Mouse (Mus musculus) gastrocnemius, postnatal 10 days (tissue): ENCODE measurements around the gene Ripor1. TPM values are rescaled to one million over a fixed set of nuclear protein-coding genes. Genes with fewer than 3 reads are reported as not detected.

ENCODE experiments used
- DNase-seq: peaks from one replicate; pipeline ENCODE4 v3.0.0; 2021; ENCODE audit warnings: mixed read lengths
- total RNA-seq, 2 experiments: library from RNA; stranded (reverse); gene quantifications; 2 replicates each; pipeline ENCODE4 v1.2.3; 2021

Ripor1 gene
- total RNA-seq, 2 experiments from 2014 or later, result 20.7 to 26.9 TPM

DNA sequence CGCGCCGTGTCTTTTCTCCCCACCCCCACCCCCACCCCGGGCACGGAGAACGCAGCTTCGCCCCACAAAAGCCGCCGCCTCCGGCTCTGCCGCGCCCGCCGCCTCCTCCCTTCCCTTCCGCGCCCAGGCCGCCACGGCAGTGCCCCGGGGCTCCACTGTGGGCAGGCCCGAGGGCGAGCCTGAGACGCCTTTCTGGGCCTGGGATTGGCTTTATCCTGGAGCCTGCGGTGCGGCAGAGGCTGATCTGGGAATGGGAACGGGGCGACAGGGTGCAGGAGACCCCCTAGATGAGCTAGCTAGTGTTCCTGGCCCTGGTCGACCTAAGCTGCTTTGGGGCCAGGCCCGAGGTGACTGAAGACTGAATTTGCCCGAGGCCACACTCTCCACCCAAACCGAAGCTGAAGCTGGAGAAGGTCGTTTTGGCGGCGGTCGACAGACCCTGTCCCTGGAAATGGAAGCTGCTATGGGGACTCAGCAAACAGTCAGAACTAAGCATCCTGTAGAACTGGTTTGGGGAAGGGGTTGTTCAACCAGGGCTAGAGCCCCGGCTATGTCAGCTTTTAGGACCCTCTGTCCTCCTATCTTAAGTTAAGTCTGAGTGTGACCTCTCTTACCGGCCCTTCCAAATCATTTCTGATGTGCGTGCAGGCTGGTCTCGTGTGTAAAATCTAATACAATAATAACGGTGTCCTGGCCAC is 585 bp downstream of the Ripor1 start:
- peak; percentile 60 for DNase-seq

- DNase-seq, result peak; percentile 73
Observed at GRCm38 (mm10) chr8:105606189-105607023, 1.4 kb downstream of the Ripor1 start.

- DNase-seq, result no peak
Observed at GRCm38 (mm10) chr8:105607062-105607461, 2.0 kb downstream of the Ripor1 start.

- DNase-seq, result no peak
Observed at GRCm38 (mm10) chr8:105607684-105608083, 2.6 kb downstream of the Ripor1 start.

- DNase-seq, result no peak
Observed at GRCm38 (mm10) chr8:105609355-105609754, 4.3 kb downstream of the Ripor1 start.

DNA sequence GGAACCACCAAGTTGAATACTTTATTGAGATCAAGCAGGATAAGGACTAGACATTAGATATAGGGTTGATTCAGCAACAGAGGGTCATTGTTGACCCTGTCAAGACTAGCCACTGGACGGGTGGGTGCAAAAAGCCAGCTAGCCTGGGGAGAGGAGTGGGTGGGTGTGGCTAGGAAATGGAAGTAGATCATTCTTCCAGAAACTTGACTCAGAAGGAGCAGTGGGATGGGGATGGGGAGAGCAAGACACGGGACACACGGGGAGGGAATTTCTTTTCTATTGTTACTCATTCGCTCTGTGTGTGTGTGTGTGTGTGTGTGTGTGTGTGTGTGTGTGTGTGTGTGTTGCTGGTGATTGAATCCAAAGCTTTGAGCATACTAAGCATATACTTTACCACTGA is 4.7 kb downstream of the Ripor1 start:
- DNase-seq, result no peak

DNA sequence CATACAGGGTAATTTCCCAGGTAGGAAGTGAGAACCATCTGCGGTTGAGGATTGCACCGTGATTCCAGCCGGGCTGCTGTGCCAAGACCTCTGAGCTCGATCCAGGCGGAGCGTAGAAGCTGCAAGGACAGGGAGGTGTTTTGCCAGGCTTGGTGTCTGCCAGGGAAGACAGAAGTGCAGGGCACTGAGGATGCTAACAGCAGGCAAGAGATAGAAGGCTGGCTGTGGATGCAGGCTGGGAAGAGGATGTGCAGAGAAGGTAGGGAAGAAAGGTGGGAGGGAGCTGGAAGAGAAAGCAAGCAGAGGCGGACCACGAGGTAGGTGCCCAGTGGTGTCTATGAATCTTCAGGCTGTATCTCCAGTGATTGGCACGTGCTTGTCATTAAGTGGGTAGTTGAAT is 6.8 kb downstream of the Ripor1 start:
- no peak for DNase-seq

GRCm38 (mm10) chr8:105613037-105613436 is 8.0 kb downstream of the Ripor1 start:
- peak; percentile 57 for DNase-seq

- DNase-seq, result peak; percentile 67
Observed at GRCm38 (mm10) chr8:105613830-105614511, 8.9 kb downstream of the Ripor1 start.

DNA sequence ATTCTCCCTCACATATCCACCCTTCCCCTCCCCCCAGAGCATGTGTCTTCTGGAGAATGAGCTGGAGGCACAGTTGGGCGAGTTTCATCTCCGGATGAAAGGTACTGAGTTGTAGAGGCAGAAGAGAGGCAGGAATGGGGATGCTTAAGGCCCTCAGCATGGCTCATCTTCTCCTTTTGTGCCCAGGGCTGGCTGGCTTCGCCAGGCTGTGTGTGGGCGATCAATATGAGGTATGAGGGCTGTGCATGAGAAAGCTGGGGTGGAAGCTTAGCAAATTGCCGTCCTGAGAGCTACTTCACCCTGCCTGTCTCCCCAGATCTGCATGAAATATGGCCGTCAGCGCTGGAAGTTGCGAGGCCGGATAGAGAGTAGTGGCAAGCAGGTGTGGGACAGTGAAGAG is 10.9 kb downstream of the Ripor1 start:
- no peak for DNase-seq

DNA sequence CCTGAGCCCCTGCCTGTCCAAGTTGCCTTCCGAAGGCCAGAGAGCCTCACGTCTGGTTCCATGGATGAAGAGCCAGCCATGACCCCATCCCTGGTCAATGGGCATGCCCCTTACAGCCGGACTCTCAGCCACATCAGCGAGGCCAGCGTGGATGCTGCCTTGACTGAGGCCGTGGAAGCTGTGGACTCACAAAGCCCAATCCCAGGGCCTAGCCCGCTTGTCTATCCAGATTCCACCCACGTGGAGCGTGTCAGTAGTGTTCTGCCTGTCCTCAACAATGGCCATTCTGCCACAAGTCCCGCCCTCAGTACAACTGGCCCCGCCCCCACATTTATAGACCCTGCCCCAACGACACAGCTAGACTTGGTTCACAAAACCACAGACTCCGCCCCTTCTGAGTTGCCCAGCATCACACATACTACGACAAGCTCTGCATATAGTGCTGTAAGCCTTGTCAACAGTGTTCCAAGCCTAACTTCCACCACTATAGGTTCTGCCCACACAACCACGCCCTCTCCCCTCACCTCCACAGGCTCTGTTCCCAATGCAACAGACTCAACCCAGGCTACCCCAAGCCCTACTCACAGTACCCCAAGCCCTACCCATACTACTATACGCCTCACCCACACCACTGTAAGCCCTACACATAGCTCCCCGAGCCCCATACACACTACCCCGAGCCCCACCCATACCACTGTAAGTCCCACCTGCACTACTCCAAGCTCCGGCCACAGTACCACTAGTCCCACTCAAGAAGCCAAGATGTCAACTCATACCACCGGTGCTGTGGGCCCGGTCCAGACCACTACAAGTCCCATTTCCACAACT is 12.6 kb downstream of the Ripor1 start:
- DNase-seq, result no peak

DNA sequence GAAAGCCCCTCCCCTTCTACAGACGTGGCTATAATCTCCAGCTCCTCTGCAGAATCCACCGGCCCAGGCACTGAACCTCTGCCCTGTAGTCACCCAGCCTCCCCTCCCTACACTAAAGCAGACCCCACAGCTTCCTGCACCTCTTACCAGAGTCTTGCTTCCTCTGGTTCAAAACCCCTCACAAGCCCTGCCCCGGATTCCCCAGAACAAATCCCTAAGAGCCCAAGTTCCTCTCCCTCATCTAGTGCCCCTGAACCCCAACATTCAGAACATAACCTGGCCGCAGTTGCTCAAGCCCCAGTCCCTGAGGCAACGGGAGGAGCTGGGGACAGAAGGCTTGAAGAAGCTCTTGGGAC is 13.2 kb downstream of the Ripor1 start:
- no peak for DNase-seq

- DNase-seq, result no peak
Observed at GRCm38 (mm10) chr8:105618892-105619591, 14.0 kb downstream of the Ripor1 start.

- no peak for DNase-seq
Observed at GRCm38 (mm10) chr8:105620211-105620610, 15.2 kb downstream of the Ripor1 start.

DNA sequence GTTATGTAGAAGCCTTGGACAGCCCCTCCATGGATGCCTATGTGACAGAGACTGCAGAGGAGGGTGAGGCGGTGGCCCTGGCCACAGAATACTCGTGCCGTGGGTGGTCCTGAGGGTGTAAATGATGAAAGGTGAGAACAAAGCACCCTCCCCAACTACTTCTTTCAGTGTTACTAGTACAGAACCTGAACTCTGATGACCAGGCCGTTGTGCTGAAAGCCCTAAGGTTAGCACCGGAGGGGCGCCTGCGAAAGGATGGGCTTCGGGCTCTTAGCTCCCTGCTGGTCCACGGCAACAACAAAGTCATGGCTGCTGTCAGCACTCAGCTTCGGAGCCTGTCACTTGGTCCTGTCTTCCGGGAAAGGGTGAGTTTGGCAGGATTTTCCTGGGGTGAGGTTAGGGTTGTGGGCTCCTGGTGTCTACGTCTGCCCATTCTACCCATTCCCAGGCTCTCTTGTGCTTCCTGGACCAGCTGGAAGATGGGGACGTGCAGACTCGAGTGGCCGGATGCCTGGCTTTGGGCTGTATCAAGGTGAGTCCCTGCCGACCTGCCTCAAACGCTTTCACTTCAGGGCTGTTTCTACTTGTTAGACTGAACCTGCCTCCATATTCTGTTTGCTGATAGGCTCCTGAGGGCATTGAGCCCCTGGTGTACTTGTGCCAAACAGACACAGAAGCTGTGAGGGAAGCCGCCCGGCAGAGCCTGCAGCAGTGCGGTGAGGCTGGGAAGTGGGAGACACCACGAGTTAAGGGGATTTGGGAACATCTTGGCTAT is 16.1 kb downstream of the Ripor1 start:
- DNase-seq, result no peak

DNA sequence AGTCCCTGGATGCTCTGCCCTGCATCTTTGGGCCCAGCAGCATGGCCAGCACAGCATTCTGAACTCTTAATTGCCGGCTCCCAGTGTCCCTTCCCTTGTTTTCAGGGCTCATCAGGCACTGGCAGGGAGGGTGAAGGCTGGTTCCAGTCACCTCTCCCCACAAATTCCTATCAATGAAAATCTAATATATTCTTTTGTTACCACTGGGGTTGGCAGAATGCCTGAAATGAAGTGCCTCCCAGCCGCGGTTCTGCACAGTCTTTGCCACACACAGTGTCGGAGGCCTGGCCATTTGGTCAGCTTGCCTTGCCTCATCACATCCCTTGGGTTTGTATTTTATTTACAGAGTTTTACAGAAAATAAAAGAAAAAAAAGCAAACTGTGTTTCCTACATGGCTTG is 16.8 kb downstream of the Ripor1 start:
- no peak for DNase-seq

GRCm38 (mm10) chr8:105622421-105622920 is 17.4 kb downstream of the Ripor1 start:
- DNase-seq, result peak; percentile 98

DNA sequence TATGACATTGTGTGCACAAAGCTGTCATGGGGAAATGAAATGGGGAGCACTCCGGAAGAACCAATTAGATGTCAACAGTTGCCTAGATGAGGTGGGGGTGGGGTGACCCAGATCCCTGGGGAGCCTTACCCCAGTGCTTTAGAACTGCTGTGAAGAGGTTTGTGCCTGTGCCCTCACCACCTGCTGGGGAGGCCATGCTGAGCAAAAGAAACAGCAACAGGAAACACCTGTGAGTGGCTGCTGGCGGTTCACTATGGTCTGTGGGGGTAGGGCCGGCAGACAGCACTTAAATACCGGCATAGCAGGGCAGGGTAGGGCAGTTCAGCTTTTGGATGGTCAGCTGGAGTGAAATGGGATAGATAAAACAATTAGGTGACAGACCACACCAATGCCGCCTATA is 18.1 kb downstream of the Ripor1 start:
- peak; percentile 11 for DNase-seq

DNA sequence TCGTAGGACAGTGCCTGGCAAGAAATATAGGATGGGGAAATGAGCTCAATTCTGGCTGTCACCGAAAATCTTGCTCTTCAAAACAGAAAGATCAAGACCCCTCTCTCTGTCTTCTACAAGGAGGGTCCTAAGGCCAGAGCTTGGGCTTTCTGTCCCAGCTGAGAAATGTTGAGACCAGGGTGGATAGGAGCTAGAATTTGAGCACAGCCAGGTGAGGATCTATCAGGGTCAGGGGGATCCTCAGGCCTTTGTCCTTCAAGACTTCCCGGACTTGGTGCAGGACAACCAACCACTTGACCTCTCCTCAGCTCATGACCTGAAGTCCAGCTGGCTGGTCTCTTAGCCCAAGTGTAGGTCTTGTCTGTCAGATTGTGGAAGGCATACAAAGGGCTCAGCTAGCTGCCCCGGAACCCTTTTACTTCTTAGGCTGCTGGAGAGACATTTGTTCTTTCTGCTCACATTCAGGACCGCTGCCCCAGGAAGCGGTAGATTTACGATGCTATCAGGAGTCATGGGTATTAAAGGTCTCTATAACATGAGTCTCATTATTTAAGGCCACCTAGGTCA is 18.7 kb downstream of the Ripor1 start:
- no peak for DNase-seq

- DNase-seq, result no peak
Observed at GRCm38 (mm10) chr8:105624401-105624800, 19.3 kb downstream of the Ripor1 start.
